Mouse (Mus musculus): Measurements from ENCODE around the gene Znrf2.

- no peak for TF ChIP-seq CTCF (IDR thresholded peaks at IDR 0.05; ENCODE audit: extremely low read depth, insufficient read depth, insufficient read length, insufficient replicate concordance)
- TF ChIP-seq POLR2A (IDR thresholded peaks at IDR 0.05; ENCODE audit: low read depth, low read length) = no peak
These were observed 16.7 kb downstream of the Znrf2 start for GRCm38 (mm10) chr6:54833427-54833826.

Data from spleen, adult 2 months (tissue).